Mouse (Mus musculus): ENCODE measurements around the gene Tmed8. TPM values are rescaled to one million over a fixed set of nuclear protein-coding genes. Genes with fewer than 3 reads are reported as not detected.

Tmed8 gene
- total and polyA plus RNA-seq, 2 experiments from 2014 or later, result 3.9 to 13.7 TPM

- peak overlapping the region; percentile 86 for H3K4me3 ChIP-seq (ENCODE audit: low read length)
- peak overlapping the region; percentile 89 for H3K9ac ChIP-seq (replicated peaks; ENCODE audit: low read length)
- no peaks in the 10 kb centered on the region for H3K36me3 ChIP-seq (ENCODE audit: insufficient read depth, low read length)
- ATAC-seq (no peak), DNase-seq (ENCODE audit: low spot score) (no peak)
- H3K9me3 ChIP-seq (ENCODE audit: low read length), result no peaks in the 10 kb centered on the region
- peak overlapping the region; percentile 78 for H3K4me2 ChIP-seq (ENCODE audit: low read depth, low read length)
- no peaks in the 10 kb centered on the region for H3K27me3 ChIP-seq (ENCODE audit: insufficient read depth, low read length)
- 37% methylated on average over 6 of the region's 6 CpGs for WGBS
- TF ChIP-seq CTCF (IDR thresholded peaks at IDR 0.05; ENCODE audit: low read depth), result no peak
- no peaks in the 10 kb centered on the region for H3K4me1 ChIP-seq (ENCODE audit: insufficient read depth, low read length)
- H3K27ac ChIP-seq, result no peak overlapping the region; the same call in 1 of the 2 replicates
These were observed 1.5 kb downstream of the Tmed8 start for GRCm38 (mm10) chr12:87198792-87199191.

GRCm38 (mm10) chr12:87196310-87196709 is 3.9 kb downstream of the Tmed8 start:
- Histone ChIP-seq H3K4me3 (ENCODE audit: low read length) (no peak overlapping the region), H3K36me3 (ENCODE audit: insufficient read depth, low read length) (no peaks in the 10 kb centered on the region), H3K4me1 (ENCODE audit: insufficient read depth, low read length) (no peaks in the 10 kb centered on the region), H3K27ac (no peak overlapping the region), H3K27me3 (ENCODE audit: insufficient read depth, low read length) (no peaks in the 10 kb centered on the region), H3K9me3 (ENCODE audit: low read length) (no peaks in the 10 kb centered on the region), H3K9ac (replicated peaks; ENCODE audit: low read length) (no peak overlapping the region), H3K4me2 (ENCODE audit: low read depth, low read length) (no peak overlapping the region)
- ATAC-seq (no peak), DNase-seq (ENCODE audit: low spot score) (no peak)
- TF ChIP-seq CTCF (IDR thresholded peaks at IDR 0.05; ENCODE audit: low read depth), result no peak

- Histone ChIP-seq H3K9ac (replicated peaks; ENCODE audit: low read length) (no peak overlapping the region), H3K9me3 (ENCODE audit: low read length) (no peaks in the 10 kb centered on the region), H3K36me3 (ENCODE audit: insufficient read depth, low read length) (no peaks in the 10 kb centered on the region), H3K4me1 (ENCODE audit: insufficient read depth, low read length) (no peaks in the 10 kb centered on the region), H3K27me3 (ENCODE audit: insufficient read depth, low read length) (no peaks in the 10 kb centered on the region), H3K4me3 (ENCODE audit: low read length) (no peak overlapping the region), H3K4me2 (ENCODE audit: low read depth, low read length) (no peak overlapping the region), H3K27ac (no peak overlapping the region)
- DNase-seq (ENCODE audit: low spot score) (no peak), ATAC-seq (no peak)
- TF ChIP-seq CTCF (IDR thresholded peaks at IDR 0.05; ENCODE audit: low read depth), result no peak
- WGBS, result 90% methylated on average over 1 of the region's 1 CpGs
These were observed 5.2 kb downstream of the Tmed8 start for GRCm38 (mm10) chr12:87195069-87195468.

- H3K4me3 ChIP-seq (ENCODE audit: low read length), result no peak overlapping the region
- no peak for TF ChIP-seq CTCF (IDR thresholded peaks at IDR 0.05; ENCODE audit: low read depth)
- no peak for ATAC-seq
- no peaks in the 10 kb centered on the region for H3K27me3 ChIP-seq (ENCODE audit: insufficient read depth, low read length)
- H3K9me3 ChIP-seq (ENCODE audit: low read length), result no peaks in the 10 kb centered on the region
- H3K36me3 ChIP-seq (ENCODE audit: insufficient read depth, low read length), result no peaks in the 10 kb centered on the region
- no peak overlapping the region for H3K9ac ChIP-seq (replicated peaks; ENCODE audit: low read length)
- H3K27ac ChIP-seq, result no peak overlapping the region
- DNase-seq (ENCODE audit: low spot score), result no peak
- H3K4me2 ChIP-seq (ENCODE audit: low read depth, low read length), result no peak overlapping the region
- WGBS, result 94% methylated on average over 3 of the region's 3 CpGs
- no peaks in the 10 kb centered on the region for H3K4me1 ChIP-seq (ENCODE audit: insufficient read depth, low read length)
These were observed 7.2 kb downstream of the Tmed8 start for GRCm38 (mm10) chr12:87193008-87193407.

- Histone ChIP-seq H3K27ac (no peak overlapping the region), H3K4me3 (ENCODE audit: low read length) (no peak overlapping the region), H3K4me2 (ENCODE audit: low read depth, low read length) (no peak overlapping the region), H3K9ac (replicated peaks; ENCODE audit: low read length) (no peak overlapping the region), H3K9me3 (ENCODE audit: low read length) (no peaks in the 10 kb centered on the region), H3K4me1 (ENCODE audit: insufficient read depth, low read length) (no peaks in the 10 kb centered on the region), H3K36me3 (ENCODE audit: insufficient read depth, low read length) (peaks cover 9% of the 10 kb centered on the region; the same call in 1 of the 2 replicates), H3K27me3 (ENCODE audit: insufficient read depth, low read length) (no peaks in the 10 kb centered on the region)
- ATAC-seq (no peak), DNase-seq (ENCODE audit: low spot score) (no peak)
- WGBS, result 92% methylated on average over 4 of the region's 4 CpGs
- no peak for TF ChIP-seq CTCF (IDR thresholded peaks at IDR 0.05; ENCODE audit: low read depth)
These were observed 22.6 kb downstream of the Tmed8 start for GRCm38 (mm10) chr12:87177631-87178030.

- H3K36me3 ChIP-seq (ENCODE audit: insufficient read depth, low read length), result peaks cover 22% of the 10 kb centered on the region; the same call in 1 of the 2 replicates
- H3K9ac ChIP-seq (replicated peaks; ENCODE audit: low read length), result no peak overlapping the region
- no peak for ATAC-seq
- H3K9me3 ChIP-seq (ENCODE audit: low read length), result no peaks in the 10 kb centered on the region
- WGBS, result 77% methylated on average over 4 of the region's 4 CpGs
- no peak for TF ChIP-seq CTCF (IDR thresholded peaks at IDR 0.05; ENCODE audit: low read depth)
- no peak overlapping the region for H3K4me2 ChIP-seq (ENCODE audit: low read depth, low read length)
- peak; percentile 8 for DNase-seq (ENCODE audit: low spot score)
- H3K4me3 ChIP-seq (ENCODE audit: low read length), result no peak overlapping the region
- H3K4me1 ChIP-seq (ENCODE audit: insufficient read depth, low read length), result no peaks in the 10 kb centered on the region
- no peaks in the 10 kb centered on the region for H3K27me3 ChIP-seq (ENCODE audit: insufficient read depth, low read length)
- peak overlapping the region; percentile 6; the same call in 1 of the 2 replicates for H3K27ac ChIP-seq
These were observed 24.9 kb downstream of the Tmed8 start for GRCm38 (mm10) chr12:87175194-87175946.

GRCm38 (mm10) chr12:87160815-87161214 is 39.4 kb downstream of the Tmed8 start:
- ATAC-seq, result no peak
- Histone ChIP-seq H3K4me2 (ENCODE audit: low read depth, low read length) (no peak overlapping the region), H3K27me3 (ENCODE audit: insufficient read depth, low read length) (no peaks in the 10 kb centered on the region), H3K4me3 (ENCODE audit: low read length) (no peak overlapping the region), H3K4me1 (ENCODE audit: insufficient read depth, low read length) (no peaks in the 10 kb centered on the region), H3K27ac (no peak overlapping the region), H3K9me3 (ENCODE audit: low read length) (no peaks in the 10 kb centered on the region), H3K9ac (replicated peaks; ENCODE audit: low read length) (no peak overlapping the region), H3K36me3 (ENCODE audit: insufficient read depth, low read length) (peaks cover 5% of the 10 kb centered on the region; the same call in 1 of the 2 replicates)
- no peak for TF ChIP-seq CTCF (IDR thresholded peaks at IDR 0.05; ENCODE audit: low read depth)
- no peak for DNase-seq (ENCODE audit: low spot score)
- 89% methylated on average over 5 of the region's 5 CpGs for WGBS
